Mouse (Mus musculus) left cerebral cortex, adult 8-10 months (tissue): ENCODE measurements at regions not wholly inside any gene's neighbourhood (a gene's known extent, or its start where the extent isn't known, plus 50 kb on each side); places are given as distances from the start of the nearest gene placed in this dataset.
A peak's percentile ranks its signal among the peaks of the same experiment; 100 is the strongest.

Source experiments
- DNase-seq, 2 experiments: peaks; one replicate each; pipeline ENCODE4 v3.0.0; 2022; ENCODE audit warnings: low spot score in 2 of 2

GRCm38 (mm10) chr2:47945061-47945460 lies 868.8 kb upstream of the Acvr2a start:
- DNase-seq = no peak

- DNase-seq = no peak
Measured at GRCm38 (mm10) chr2:47991132-47991531, 822.8 kb upstream of the Acvr2a start.

- DNase-seq = no peak
Measured at GRCm38 (mm10) chr2:47994185-47994584, 819.7 kb upstream of the Acvr2a start.

- DNase-seq = no peak
Measured at GRCm38 (mm10) chr2:48001230-48001629, 812.7 kb upstream of the Acvr2a start.

GRCm38 (mm10) chr2:48001800-48002507 lies 812.0 kb upstream of the Acvr2a start:
- peak in 1 of 2 experiments; percentile 13 for DNase-seq

- no peak for DNase-seq
Measured at GRCm38 (mm10) chr2:48010308-48010707, 803.6 kb upstream of the Acvr2a start.

- DNase-seq = no peak
Measured at GRCm38 (mm10) chr2:48027559-48027958, 786.4 kb upstream of the Acvr2a start.

- no peak for DNase-seq
Measured at GRCm38 (mm10) chr2:48061375-48061774, 752.5 kb upstream of the Acvr2a start.

- DNase-seq = peak; percentile 2 to 25
Measured at GRCm38 (mm10) chr2:48063436-48063835, 750.5 kb upstream of the Acvr2a start.

- no peak for DNase-seq
Measured at GRCm38 (mm10) chr2:48065162-48065561, 748.7 kb upstream of the Acvr2a start.

GRCm38 (mm10) chr2:48082120-48082799 lies 731.6 kb upstream of the Acvr2a start:
- no peak for DNase-seq

GRCm38 (mm10) chr2:48098287-48098686 lies 715.6 kb upstream of the Acvr2a start:
- DNase-seq = no peak

GRCm38 (mm10) chr2:48098931-48099531 lies 714.9 kb upstream of the Acvr2a start:
- DNase-seq = peak; percentile 7 to 44

- DNase-seq = no peak
Measured at GRCm38 (mm10) chr2:48123662-48124061, 690.2 kb upstream of the Acvr2a start.

GRCm38 (mm10) chr2:48138051-48138611 lies 675.8 kb upstream of the Acvr2a start:
- no peak for DNase-seq

- no peak for DNase-seq
Measured at GRCm38 (mm10) chr2:48141281-48141680, 672.6 kb upstream of the Acvr2a start.

- no peak for DNase-seq
Measured at GRCm38 (mm10) chr2:48154706-48155105, 659.2 kb upstream of the Acvr2a start.

GRCm38 (mm10) chr2:48172626-48173025 lies 641.3 kb upstream of the Acvr2a start:
- DNase-seq = no peak

- no peak for DNase-seq
Measured at GRCm38 (mm10) chr2:48186161-48186560, 627.7 kb upstream of the Acvr2a start.

GRCm38 (mm10) chr2:48186609-48187008 lies 627.3 kb upstream of the Acvr2a start:
- DNase-seq = peak; percentile 19 to 62

GRCm38 (mm10) chr2:48211804-48212203 lies 602.1 kb upstream of the Acvr2a start:
- no peak for DNase-seq

- DNase-seq = no peak
Measured at GRCm38 (mm10) chr2:48220771-48221170, 593.1 kb upstream of the Acvr2a start.
